Mouse (Mus musculus) NIH3T3 (cell line): ENCODE measurements around the gene Agxt2.

Experiments used
- DNase-seq: peaks from one replicate; pipeline ENCODE4 v3.0.0-alpha.2; 2012; ENCODE audit warnings: low read depth

Gene Agxt2

GRCm38 (mm10) chr15:10358039-10358948 is at the start of gene Agxt2:
Agxt2 (plus strand) TSS chr15:10358532.
- DNase-seq: no peak

GRCm38 (mm10) chr15:10311826-10312225 is 46.5 kb upstream of the Agxt2 start:
- DNase-seq: no peak

DNA sequence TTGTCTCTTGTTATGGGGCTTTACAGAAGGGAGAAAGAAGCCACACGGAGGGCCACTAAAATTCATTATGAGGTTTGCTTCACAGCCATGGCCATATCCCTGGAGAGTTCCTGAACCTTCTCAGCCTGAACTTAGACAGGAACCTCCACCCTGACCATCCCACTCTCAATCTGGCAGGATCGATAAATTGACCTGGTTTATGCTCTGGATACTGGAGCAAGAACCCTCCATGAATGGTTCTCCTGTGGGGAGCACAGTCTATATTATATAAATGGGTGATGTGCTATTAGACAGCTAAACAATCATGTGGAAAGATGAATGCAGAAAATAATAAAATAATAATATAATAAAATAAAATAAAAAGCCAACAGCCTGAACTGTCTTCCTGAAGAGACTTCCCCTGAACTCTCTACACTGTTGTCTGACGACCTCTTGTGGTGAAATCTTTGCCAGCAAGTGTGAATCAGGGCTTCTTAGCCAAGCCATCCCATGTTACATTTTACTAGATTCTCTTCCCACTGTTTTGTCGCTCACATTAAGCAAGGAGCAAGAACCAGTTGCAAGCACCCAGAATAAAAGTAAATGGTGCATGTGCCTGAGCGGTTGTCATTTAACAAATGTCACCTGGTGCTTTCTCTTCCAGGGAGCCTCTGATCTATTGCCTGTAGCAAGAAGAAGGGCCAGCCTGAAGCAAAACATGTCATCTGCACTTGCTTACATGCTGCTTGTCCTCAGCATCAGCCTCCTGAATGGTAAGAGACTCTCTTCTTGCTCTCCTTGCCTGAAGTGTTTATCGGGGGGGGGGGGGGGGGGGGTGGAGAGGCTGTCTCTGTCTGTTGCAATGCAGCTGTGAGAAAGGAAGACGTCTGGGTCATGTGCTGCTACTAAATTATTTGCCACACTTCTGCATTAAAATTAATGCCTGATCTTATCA is 44.5 kb upstream of the Agxt2 start:
- peak; percentile 64 for DNase-seq

GRCm38 (mm10) chr15:10325080-10325479 is 33.3 kb upstream of the Agxt2 start, which contains the start of gene Gm21973:
Gm21973 (plus strand) TSS chr15:10325380.
- no peak for DNase-seq

GRCm38 (mm10) chr15:10330626-10331025 is 27.7 kb upstream of the Agxt2 start:
- DNase-seq: no peak

- no peak for DNase-seq
These were observed 25.8 kb upstream of the Agxt2 start for GRCm38 (mm10) chr15:10332566-10332965.

DNA sequence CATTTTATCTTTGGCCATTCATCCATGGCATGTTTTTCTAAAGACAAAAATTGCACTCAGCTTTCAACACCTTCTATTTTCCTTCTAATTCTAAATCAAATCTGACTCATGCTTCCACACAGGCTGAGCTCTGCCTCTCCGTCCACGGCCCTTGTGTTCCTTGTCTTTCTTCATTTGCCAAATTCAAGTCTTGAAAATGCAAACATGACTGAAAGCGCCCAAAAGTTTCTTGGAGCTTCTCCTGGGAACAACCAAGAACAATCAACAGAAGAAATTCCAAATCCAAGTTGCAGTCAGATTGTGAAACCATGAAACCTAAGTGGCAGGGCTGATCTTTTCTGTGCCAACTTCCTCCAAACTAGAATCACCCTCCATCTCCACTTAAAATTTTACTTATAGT is 19.7 kb upstream of the Agxt2 start:
- DNase-seq: peak; percentile 51

- DNase-seq: no peak
These were observed 11.3 kb upstream of the Agxt2 start for GRCm38 (mm10) chr15:10347044-10347443.

- no peak for DNase-seq
These were observed 8.0 kb downstream of the Agxt2 start for GRCm38 (mm10) chr15:10366331-10366730.

GRCm38 (mm10) chr15:10375404-10375803 is 17.1 kb downstream of the Agxt2 start:
- no peak for DNase-seq

GRCm38 (mm10) chr15:10378338-10378959 is 20.1 kb downstream of the Agxt2 start:
- no peak for DNase-seq

DNA sequence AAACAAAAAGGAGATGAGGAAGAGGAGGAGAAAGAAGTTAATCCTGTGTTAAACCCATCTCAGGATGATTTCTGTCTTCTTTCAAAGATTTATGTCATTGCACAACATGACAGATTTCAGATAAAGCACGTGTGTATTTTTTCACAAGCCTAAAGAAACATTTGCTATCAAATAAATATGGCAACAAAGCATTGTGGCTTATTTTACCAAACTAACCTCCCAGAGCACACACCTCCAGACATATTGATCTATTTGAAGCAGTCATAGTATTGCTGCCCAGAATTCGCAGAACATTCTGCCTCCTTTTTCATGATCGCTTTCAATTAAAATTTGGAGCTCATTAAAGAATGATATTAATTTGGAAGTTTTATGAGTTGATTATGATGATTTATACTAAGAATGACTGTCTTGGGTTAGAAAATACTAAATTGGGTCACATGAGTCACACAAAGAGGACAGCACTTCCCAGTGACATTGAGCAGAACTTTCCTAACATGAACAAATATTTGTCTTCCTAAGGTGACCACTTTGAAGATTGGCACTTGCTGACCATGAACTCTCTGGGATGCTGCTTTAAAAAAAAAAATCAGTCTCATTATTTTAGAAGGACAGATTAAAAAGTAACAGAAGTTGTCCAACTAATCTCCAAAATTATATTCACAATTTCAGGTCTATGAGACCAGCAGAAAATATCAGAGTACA is 21.6 kb downstream of the Agxt2 start:
- no peak for DNase-seq

DNA sequence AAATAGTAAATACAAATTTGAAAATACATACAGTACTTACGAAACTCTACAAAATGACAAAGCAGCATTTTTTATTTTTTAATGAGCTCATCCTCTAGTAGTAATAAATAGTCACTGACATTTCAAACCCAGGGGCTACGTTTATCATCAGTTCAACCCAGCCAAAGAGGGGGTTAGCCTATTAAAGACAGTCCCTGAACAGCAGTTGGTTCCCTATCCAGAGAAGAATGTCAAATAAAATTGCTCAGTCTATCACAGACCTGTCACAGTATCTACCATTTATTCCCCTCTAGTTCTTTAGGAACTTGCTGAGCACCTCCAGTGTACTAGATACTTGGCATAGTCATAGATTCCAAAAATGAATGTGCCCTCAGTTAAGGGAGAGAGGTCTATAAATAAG is 28.9 kb downstream of the Agxt2 start:
- DNase-seq: no peak

DNA sequence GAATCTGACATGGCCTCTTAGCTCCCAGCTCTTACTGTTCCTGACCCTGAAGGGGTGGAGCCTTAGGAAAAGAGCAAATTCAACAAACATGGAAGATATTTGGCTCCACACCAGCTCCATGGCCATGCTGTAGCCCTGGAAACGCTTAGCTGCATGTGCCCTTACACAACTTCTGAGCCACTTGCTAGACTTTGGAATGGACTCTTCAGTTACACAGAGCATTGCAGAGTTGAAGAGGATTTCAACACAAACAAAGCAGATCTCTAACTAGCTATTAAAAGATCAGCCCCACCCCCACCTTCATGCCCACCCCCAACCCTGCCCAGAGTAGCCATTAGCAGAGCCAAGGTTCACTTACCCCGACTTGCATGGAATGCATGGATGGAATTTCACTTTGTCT is 41.5 kb downstream of the Agxt2 start:
- peak; percentile 22 for DNase-seq

DNA sequence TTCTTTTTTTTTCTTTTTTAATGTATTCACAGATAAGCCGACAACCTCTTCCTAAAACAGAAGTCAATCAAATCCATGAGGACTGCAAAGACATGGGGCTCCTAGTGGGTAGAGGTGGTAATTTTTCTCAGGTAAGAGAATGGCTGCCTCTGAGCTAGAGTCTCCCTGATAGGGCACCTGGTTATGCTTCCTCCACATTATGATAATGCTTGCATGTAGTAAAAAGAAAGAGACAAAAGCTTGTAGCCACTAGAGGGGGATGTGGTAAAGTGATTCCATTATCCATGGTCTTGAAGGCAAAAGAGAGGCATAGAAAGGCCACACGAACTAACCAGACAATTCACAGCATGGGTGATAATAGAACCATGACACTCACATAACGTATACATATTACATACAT is 42.1 kb downstream of the Agxt2 start:
- DNase-seq: peak; percentile 85

DNA sequence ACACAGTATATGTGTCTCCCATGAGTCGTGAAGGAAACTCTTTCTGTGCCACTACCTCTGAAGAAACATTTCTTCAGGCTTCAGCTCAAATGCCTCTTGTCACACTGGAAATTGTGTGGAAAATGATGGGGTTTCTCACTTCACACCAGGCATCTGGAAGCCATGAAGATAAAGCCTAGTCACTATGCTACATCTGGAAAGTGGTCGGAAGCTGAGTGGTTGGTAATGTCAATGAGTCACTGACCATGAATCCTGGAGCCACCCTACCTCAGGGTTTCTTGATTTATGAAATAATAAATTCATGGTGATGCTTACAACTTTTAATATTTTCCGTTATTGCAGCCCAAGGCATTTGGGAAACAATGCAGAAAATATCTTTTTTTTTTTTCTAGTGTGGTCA is 51.5 kb downstream of the Agxt2 start:
- DNase-seq: peak; percentile 66

DNA sequence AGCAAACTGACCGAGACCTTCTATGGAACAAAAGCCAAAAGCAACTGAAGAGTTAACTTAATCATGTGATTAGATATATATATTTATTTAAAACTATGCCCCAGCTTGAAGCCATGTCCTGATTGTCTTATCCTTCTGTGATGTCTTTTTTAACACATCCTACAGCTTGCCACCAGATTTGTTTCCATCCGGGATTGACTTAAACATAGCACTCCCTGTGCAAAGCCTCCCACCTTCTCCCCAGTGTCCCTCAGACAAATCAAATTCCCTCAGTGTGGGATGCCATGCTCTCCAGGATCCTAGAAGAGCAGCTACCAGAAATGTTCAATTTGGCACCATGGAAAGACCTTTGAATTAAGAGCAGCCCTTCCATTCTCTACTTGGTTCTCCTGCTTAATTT is 52.5 kb downstream of the Agxt2 start:
- DNase-seq: no peak

GRCm38 (mm10) chr15:10413656-10414055 is 55.3 kb downstream of the Agxt2 start:
- no peak for DNase-seq

DNA sequence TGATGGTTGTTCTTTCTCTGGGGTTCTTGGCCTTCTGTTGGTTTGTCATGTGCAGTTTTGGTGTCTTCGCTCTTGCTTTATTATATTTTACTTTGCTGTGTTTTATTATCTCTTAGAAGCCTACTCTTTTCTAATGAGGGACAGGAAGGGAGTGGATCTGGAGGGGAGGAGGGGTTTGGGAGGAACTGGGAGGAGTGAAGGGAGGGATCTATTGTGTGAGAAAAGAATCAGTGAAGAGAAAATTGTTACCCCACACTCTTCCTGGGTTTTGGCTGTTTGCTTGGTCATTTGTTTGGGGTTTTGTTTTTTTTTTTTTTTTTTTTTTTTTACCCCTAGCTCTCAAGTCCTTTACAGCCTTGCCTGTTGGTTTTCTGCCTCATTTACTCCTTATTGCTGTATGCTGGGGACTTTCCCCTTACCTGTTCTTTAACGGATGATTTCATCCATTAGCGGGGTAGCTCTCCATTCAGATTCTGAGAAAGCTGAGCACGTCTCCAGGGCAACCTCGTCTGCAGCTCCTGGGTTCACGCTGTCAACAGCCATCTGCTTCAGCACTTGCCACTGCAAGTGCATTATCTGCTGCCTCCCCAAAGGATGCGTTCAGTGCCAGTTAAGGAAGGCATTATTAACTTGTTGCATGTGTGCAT is 62.9 kb downstream of the Agxt2 start:
- DNase-seq: no peak

DNA sequence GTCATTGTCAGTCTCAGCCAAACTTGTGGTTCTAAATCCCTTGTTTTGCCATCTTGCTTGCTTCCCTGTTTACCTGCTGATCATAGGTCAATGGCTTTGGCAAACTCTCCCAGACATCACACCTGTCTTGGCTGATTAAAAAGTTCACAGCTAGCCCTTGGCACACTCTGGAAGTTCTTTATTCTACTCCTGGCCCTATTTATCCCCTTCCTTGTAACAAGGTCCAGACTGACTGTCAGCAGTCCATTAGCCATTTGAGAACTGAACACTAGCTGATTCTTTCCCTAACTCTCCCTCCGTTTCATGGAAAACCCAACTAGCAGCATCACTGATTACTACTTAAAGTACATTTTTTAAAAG is 63.4 kb downstream of the Agxt2 start:
- DNase-seq: no peak

GRCm38 (mm10) chr15:10426124-10426523 is 67.8 kb downstream of the Agxt2 start:
- no peak for DNase-seq
